Mouse (Mus musculus): ENCODE measurements around the gene Tubb4a. TPM values are rescaled to one million over a fixed set of nuclear protein-coding genes. Genes with fewer than 3 reads are reported as not detected.

Gene Tubb4a
- polyA plus RNA-seq, 1 experiment from 2014 or later: 1.0 TPM

GRCm38 (mm10) chr17:57102276-57102675, 14.7 kb upstream of the Tubb4a start:
- no peak for DNase-seq (ENCODE audit: low spot score)

GRCm38 (mm10) chr17:57099629-57100325, 12.2 kb upstream of the Tubb4a start:
- peak; percentile 56 for DNase-seq (ENCODE audit: low spot score)

GRCm38 (mm10) chr17:57098321-57098720, 10.7 kb upstream of the Tubb4a start:
- no peak for DNase-seq (ENCODE audit: low spot score)

GRCm38 (mm10) chr17:57096623-57096920, 9.0 kb upstream of the Tubb4a start:
- peak; percentile 86 for DNase-seq (ENCODE audit: low spot score)

- DNase-seq (ENCODE audit: low spot score): peak; percentile 51
Observed at GRCm38 (mm10) chr17:57095855-57096622, 8.5 kb upstream of the Tubb4a start.

GRCm38 (mm10) chr17:57094222-57094621, 6.6 kb upstream of the Tubb4a start:
- no peak for DNase-seq (ENCODE audit: low spot score)

GRCm38 (mm10) chr17:57085970-57086757, 1.4 kb downstream of the Tubb4a start:
- no peak for DNase-seq (ENCODE audit: low spot score)

- no peak for DNase-seq (ENCODE audit: low spot score)
Observed at GRCm38 (mm10) chr17:57082481-57082880, 5.1 kb downstream of the Tubb4a start.

GRCm38 (mm10) chr17:57081234-57081842, 6.2 kb downstream of the Tubb4a start:
- no peak for DNase-seq (ENCODE audit: low spot score)

GRCm38 (mm10) chr17:57079919-57080318, 7.7 kb downstream of the Tubb4a start:
- DNase-seq (ENCODE audit: low spot score): no peak

GRCm38 (mm10) chr17:57078336-57078735, 9.2 kb downstream of the Tubb4a start, which contains the start of gene Dennd1c:
TSS of gene Dennd1c (minus strand) at chr17:57078514.
- peak; percentile 93 for DNase-seq (ENCODE audit: low spot score)

GRCm38 (mm10) chr17:57076916-57077315, 10.7 kb downstream of the Tubb4a start:
- DNase-seq (ENCODE audit: low spot score): peak; percentile 39

GRCm38 (mm10) chr17:57070699-57071098, 16.9 kb downstream of the Tubb4a start:
- peak; percentile 81 for DNase-seq (ENCODE audit: low spot score)

GRCm38 (mm10) chr17:57070272-57070671, 17.3 kb downstream of the Tubb4a start:
- DNase-seq (ENCODE audit: low spot score): no peak

- DNase-seq (ENCODE audit: low spot score): no peak
Observed at GRCm38 (mm10) chr17:57066908-57067307, 20.7 kb downstream of the Tubb4a start.

GRCm38 (mm10) chr17:57063031-57063430, 24.6 kb downstream of the Tubb4a start:
- no peak for DNase-seq (ENCODE audit: low spot score)

- no peak for DNase-seq (ENCODE audit: low spot score)
Observed at GRCm38 (mm10) chr17:57062548-57062947, 25.0 kb downstream of the Tubb4a start.

GRCm38 (mm10) chr17:57062011-57062521, 25.5 kb downstream of the Tubb4a start:
- peak; percentile 59 for DNase-seq (ENCODE audit: low spot score)

- peak; percentile 37 for DNase-seq (ENCODE audit: low spot score)
Observed at GRCm38 (mm10) chr17:57061069-57061468, 26.5 kb downstream of the Tubb4a start.

- peak; percentile 96 for DNase-seq (ENCODE audit: low spot score)
Observed at GRCm38 (mm10) chr17:57060231-57060801, 27.3 kb downstream of the Tubb4a start.

- DNase-seq (ENCODE audit: low spot score): peak; percentile 81
Observed at GRCm38 (mm10) chr17:57059486-57059977, 28.1 kb downstream of the Tubb4a start, which contains the start of gene Slc25a23. TSS of gene Slc25a23 (minus strand) at chr17:57059863.
